Mouse (Mus musculus): ENCODE data around the gene Mrps5.
"Not testable (repeated sequence)": the region's sequence is repeated elsewhere in the genome, so short reads cannot be mapped to it uniquely, and the experiment has no call there.

The Mrps5 gene

GRCm38 (mm10) chr2:127586694-127587513 is at the start of gene Mrps5, which contains the start of gene Zfp661:
TSS of gene Mrps5 (plus strand) at chr2:127587222.
TSS of gene Zfp661 (minus strand) at chr2:127587094.
- DNase-seq = peak; percentile 92

DNA sequence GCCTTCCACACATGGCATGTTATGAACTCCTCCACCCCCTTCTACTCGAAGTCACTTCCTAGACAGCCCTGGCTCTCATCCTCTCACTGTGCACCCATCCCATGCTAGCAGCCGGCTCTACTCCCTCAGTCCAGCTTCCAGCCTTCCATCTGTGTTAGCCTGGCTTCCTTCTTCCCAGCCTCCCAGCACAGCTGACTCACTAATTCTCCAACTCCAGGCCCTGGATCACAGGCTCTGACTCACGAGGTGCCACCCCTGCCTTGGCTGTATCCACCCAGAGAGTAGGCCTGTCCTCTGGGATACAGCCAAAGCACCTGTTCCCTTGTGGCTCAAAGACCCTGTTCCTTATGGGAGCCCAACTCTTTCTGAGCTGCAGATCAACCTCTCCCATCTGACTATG is 49.5 kb upstream of the Mrps5 start:
- no peak for DNase-seq

- DNase-seq = no peak
Observed at GRCm38 (mm10) chr2:127539494-127539893, 47.5 kb upstream of the Mrps5 start.

DNA sequence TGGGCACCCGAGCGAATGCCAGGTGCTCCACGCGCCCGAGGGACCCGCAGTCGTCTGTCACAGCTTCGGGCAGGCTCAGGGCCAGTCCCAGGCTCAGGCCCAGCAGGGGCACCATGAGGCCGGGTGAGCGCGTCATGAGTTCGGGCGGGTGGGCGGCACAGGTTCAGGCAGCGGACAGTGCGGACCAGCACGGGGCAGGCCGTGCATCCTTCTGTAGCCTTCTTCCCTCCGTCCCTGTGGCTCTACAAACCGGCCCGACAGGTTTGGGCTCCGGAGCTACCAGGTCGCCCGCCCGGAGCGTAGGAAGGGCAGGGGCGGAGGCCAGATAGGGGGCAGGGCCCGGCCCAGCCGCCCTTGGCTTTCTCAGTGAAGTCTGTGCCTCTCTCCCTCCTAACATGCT is 45.8 kb upstream of the Mrps5 start, which contains the start of gene Prom2:
Gene Prom2 (minus strand): TSS at position 283 of the 400 bp plus-strand sequence.
- DNase-seq = no peak

- no peak for DNase-seq
Observed at GRCm38 (mm10) chr2:127541697-127542096, 45.3 kb upstream of the Mrps5 start.

DNA sequence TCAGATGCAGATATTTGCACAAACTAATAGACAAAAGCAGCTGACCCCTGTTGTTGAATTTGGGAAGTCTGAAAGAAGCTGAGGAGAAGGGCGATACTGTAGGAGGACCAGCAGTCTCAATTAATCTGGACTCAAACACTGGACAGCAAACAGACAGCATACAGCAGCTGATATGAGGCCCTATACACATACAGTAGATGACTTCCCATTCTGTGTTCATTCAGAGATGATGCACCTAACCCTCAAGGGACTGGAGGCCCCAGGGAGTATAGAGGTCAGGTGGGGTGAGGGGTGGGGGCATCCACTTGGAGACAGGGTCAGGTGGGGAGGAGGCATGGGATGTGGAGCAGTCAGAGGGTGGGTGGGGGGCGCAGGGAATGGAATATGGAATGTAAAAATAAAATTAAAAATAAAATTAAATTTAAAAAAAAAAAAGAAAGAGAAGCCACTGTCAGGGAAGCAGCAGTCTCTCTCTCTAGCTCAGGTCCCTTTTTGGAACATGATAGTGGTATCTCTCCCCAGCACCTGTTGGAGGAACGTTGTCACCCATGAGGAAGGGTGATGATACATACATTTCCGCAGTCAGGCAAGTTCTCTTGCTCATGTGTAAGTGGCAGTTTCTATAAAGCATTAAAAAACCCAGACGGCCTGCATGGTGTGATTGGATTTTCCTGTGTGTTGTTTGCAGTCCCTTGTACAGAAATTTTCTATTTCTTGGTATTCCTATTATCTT is 38.5 kb upstream of the Mrps5 start:
- DNase-seq = no peak

DNA sequence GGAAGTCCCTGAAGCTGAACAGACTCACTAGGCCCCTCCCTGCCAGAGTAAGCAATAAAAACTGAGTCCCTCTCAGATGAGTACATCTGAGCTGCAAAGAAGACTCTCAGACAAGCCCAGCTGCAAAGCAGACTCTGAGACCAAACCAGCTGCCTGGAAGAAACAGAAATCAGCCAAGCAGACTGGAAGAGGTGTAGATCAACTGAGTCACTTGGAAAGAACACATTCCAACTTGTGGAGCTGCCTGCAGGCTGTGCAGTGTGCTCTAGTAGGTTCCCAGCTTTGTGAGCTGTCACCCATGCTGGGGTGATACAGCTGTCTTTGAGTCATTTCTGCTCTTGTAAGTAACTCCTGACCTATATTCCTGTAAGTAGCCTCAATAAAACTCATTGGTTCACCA is 37.3 kb upstream of the Mrps5 start:
- no peak for DNase-seq

DNA sequence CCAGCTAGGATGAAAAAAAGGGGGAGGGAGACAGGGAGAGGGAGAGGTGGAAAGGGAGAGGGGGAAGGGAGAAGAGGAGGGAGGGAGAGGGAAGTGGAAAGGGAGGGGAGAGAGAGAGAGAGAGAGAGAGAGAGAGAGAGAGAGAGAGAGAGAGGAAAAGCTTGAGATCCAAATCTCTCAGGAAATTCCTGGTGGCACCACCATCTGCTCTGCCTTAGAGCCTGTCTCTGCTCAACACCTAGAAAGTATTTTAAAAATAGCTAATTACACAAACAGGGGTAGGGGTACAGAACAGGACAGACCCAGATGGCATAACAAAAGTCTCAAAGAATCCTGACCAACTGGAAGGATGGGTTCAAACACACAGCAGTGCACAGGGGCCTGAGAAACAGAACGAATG is 36.6 kb upstream of the Mrps5 start:
- no peak for DNase-seq

DNA sequence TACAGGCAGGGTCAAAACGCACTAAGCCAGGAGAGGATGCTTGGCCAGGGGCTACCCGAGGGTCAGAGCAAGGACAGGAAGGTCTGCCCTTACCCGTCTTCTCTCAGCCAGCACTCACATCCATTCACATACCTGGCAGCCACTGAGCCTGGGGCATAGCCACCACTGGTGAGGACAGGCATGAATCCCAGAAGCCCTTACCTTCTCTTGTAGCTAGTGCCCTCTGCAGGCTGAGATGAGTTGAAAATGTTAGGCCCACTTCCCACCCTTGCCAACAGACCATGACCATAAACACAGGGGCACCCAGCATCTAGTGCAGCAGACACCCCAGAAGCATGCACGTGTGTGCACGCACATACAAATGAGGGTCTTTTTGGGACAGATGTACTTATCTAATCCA is 35.9 kb upstream of the Mrps5 start:
- no peak for DNase-seq

DNA sequence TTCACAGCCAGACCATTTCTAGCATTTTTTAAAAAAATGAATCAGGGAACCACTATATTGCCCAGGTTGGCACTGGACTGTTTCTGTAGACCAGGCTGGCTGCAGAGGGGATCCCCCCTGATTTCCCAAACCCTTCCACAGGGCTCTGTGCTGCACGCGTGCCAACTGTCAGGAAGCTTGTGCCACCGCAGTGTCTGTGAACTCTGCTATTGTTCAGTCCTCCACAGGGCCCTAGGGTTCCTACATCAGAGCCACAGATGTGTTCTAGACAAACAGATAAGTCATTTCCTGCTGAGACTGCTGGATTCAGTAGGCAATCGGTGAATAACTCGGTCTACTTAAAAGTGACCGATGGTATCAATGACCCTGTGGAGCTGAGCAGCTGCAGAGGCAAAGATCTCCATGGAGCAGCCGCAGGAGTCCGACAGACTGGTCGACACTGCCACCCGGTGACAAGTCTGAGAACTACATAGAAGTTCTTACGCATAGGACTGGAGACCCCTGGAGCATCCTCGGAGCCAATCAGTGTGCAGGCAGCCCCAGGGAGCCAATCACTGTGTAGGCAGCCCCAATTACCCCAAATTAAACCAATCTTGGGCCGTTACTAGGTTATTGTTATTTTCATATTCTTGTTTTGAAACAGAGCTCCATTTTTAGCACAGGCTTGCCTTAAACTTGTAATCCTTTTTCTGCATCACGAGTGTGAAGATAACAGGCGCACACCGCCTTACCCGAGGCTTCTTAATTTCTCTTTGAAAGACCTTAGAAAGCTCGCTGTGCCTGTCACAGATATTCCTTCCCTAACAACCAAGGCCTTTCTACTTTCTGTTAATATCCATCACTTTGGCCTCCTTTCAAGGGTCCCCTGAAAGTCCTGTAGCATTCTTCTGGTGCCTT is 27.7 kb upstream of the Mrps5 start:
- DNase-seq = peak; percentile 80

GRCm38 (mm10) chr2:127573322-127573721 is 13.7 kb upstream of the Mrps5 start:
- no peak for DNase-seq

GRCm38 (mm10) chr2:127584436-127584858 is 2.6 kb upstream of the Mrps5 start:
- DNase-seq = peak; percentile 93

DNA sequence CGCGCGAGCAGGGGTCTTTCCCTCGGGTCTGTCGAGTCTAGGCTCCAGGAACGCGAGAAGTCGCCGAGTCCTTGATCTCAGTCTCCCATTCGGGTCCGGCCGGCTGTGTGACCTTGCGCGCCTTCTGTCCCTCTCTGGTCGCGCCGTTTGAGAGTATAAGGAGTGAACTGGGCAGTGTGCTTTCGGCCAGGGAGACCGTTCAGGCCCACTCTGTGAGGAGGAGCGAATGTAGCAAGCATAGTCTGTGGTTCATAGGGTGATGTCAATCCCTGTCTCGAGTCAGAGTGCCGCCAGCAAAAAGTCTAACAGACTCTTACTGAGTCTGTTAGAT is 457 bp downstream of the Mrps5 start:
- no peak for DNase-seq

- no peak for DNase-seq
Observed at GRCm38 (mm10) chr2:127588897-127589296, 1.9 kb downstream of the Mrps5 start.

DNA sequence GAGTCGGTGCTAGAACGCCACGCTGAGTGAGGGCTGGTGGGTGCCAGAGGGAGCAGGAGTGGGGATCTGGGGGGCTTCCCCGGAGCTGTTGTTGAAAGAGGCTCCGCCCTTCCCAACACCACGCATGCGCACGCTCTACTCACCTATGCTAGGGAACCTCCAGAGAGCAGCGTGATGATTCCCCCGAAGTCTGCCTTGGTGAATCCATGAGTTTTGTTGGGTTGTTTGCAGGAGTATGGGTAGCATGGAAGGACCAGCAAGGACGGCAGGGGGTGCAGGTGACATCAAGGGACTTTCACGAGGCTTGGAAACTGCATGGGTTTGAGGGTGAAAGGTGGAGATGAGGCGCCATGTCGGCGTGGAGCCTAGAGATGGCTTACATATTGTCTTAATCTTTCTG is 3.2 kb downstream of the Mrps5 start:
- no peak for DNase-seq

GRCm38 (mm10) chr2:127590840-127591239 is 3.8 kb downstream of the Mrps5 start:
- DNase-seq = no peak

- DNase-seq = not testable (repeated sequence)
Observed at GRCm38 (mm10) chr2:127603383-127603782, 16.4 kb downstream of the Mrps5 start.

- DNase-seq = no peak
Observed at GRCm38 (mm10) chr2:127605203-127605602, 18.2 kb downstream of the Mrps5 start.

DNA sequence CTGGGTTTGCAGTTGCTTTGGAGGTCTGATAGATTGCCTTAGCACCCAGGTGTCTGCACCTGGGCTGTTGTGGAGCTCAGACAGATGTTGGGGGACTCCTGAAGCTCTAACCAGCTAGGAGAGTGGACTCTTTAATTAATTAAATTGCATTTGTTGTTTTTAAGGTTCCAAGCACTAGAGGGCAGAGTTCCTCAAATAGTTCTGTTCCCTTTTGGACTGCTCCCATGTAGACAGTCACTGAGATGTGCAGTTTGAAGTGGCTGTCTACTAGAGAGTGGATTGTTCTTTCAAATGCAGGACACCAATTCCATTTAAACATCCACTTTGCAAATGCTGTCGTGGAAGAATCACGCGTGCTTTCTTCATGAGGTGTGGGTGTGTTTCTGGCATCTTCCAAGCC is 21.2 kb downstream of the Mrps5 start:
- no peak for DNase-seq

DNA sequence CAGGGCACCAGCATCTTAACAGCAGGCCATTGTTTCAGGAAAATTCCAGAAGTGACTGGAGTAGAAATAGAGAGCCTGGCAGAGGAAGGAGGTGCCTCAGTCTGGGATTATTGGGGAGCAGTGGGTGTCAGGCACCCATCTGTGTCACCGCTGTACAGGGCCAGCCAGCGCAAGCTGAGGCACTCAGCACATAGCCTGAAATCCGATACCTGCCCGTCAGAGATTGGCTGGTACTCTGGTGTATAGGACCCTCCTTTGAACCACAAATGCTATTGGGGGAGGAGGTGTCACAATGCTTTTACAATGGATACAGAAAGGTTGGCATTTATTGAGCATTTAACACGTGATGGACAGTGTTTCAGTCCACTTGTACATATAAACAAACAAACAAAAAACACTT is 22.0 kb downstream of the Mrps5 start:
- no peak for DNase-seq

GRCm38 (mm10) chr2:127611386-127611785 is 24.4 kb downstream of the Mrps5 start:
- DNase-seq = no peak

- DNase-seq = no peak
Observed at GRCm38 (mm10) chr2:127612288-127612687, 25.3 kb downstream of the Mrps5 start.

DNA sequence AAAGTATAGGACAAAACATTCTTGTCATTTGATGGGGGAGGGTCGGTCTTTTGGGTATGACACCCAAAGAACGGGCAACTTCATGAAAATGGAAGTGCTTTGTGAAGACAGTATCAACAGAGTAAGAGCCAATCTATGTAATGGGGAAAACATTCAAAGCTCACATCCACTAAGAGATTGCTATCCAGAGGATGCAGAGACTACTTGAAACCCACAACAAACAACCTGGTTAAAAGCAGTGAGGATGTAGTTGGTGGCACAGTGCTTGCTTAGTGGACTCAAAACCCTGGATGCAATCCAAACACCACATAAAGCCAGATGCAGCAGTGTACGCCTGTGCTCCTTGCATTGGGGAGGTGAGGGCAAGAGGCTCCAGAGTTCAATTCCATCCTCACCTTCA is 32.3 kb downstream of the Mrps5 start:
- no peak for DNase-seq

Measured in liver (tissue).